7 mouse cellular contexts compared by ENCODE assay signal in the genomic region with DNA sequence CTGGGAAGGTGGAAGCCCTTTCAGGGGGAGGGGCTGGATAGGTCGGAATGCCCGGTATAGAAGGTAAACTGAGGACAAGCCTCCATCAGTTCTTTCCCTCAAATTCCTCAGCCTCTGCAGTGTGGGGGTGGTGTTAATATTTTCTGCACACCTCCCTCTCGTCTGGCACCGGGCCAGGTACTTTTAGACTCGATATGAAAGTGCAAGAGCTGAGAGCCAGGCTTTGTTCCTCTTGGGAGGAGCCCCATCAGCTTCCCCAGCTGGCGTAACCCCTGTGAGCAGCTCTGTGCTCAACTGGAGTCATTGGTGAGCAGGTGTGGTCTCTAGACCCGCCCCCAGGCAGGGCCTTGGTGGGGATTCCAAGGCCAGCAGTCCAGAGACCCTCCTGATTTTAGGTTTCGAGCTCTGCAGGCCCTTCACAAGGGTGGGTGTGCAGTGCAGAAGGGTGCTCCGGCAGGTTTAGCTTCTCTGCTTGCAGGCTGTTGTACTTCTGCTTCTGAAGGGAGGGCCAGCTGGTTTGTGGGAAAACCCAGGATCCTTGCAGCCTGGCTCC. TPM values are rescaled to one million over a fixed set of nuclear protein-coding genes. Genes with fewer than 3 reads are reported as not detected.
A peak's percentile ranks its signal among the peaks of the same experiment; 100 is the strongest.
DNase-seq lines count a peak whose midpoint lies in the region; ATAC-seq lines count a peak whose summit lies in the region.

No protein-coding gene starts in this region.

- no peaks in the 10 kb centered on the region for H3K9me3 ChIP-seq in liver, embryonic 12.5 days (replicated peaks)

- ATAC-seq in liver, embryonic 12.5 days, result no peak

- H3K27me3 ChIP-seq in liver, embryonic 12.5 days (replicated peaks), result peaks cover 64% of the 10 kb centered on the region

- H3K4me3 ChIP-seq in liver, embryonic 12.5 days, result no peak overlapping the region

- 16% methylated on average over 9 of the region's 9 CpGs for WGBS in liver, embryonic 12.5 days (ENCODE audit: insufficient replicate concordance)

- DNase-seq in ES-CJ7 (ENCODE audit: low read depth, low spot score), result peak; percentile 60
- peak; percentile 87 for DNase-seq in brain, adult 2 months (ENCODE audit: low read depth, low spot score)
- peak; percentile 63 to 71 for DNase-seq in frontal cortex, postnatal 14 days (ENCODE audit: low spot score in 2 of 2)
- peak; percentile 61 for DNase-seq in kidney, postnatal 10 days
- peak; percentile 41 to 78 for DNase-seq in natural killer cell, adult 2 months (ENCODE audit: low spot score in 2 of 2)
- DNase-seq in thymus, postnatal 14 days, result peak; percentile 76

- peaks cover 6% of the 10 kb centered on the region; the same call in 1 of the 2 replicates for H3K4me1 ChIP-seq in liver, embryonic 12.5 days

- peak overlapping the region; percentile 25; the same call in 1 of the 2 replicates for H3K4me2 ChIP-seq in liver, embryonic 12.5 days

- no peak overlapping the region for H3K9ac ChIP-seq in liver, embryonic 12.5 days

- no peaks in the 10 kb centered on the region for H3K36me3 ChIP-seq in liver, embryonic 12.5 days

- H3K27ac ChIP-seq in liver, embryonic 12.5 days, result no peak overlapping the region

RNA-seq across cellular contexts. Expression of gene Scn2b, which starts 4.7 kb away (rescaled TPM):
- 0.70 and 0.90 TPM in 2 replicates for polyA plus RNA-seq in liver, embryonic 12.5 days (2016; fragmentation: Nextera tagmentation; extraction: Ambion mirVana)

RNA-seq across cellular contexts. Expression of gene Scn4b, which starts 15.9 kb away (rescaled TPM):
- 0.25 and 0.33 TPM in 2 replicates for polyA plus RNA-seq in liver, embryonic 12.5 days (2016; fragmentation: Nextera tagmentation; extraction: Ambion mirVana)

RNA-seq across cellular contexts. Expression of gene Jaml, which starts 43.3 kb away (rescaled TPM):
- polyA plus RNA-seq in liver, embryonic 12.5 days (2016; fragmentation: Nextera tagmentation; extraction: Ambion mirVana), result 0.12 TPM in 1 of 2 replicates, not detected in the other

RNA-seq across cellular contexts. Expression of gene BC049352, which starts 59.5 kb away (rescaled TPM):
- polyA plus RNA-seq in liver, embryonic 12.5 days (2016; fragmentation: Nextera tagmentation; extraction: Ambion mirVana), result 0.10 TPM in 1 of 2 replicates, not detected in the other
